Mouse (Mus musculus): ENCODE results near the gene Tmem121b.

- TF ChIP-seq POLR2A (IDR thresholded peaks at IDR 0.05; ENCODE audit: control insufficient read depth, low read depth, low read length), result no peak
- TF ChIP-seq CTCF (IDR thresholded peaks at IDR 0.05; ENCODE audit: control insufficient read depth, insufficient read depth, insufficient replicate concordance, low read depth, low read length), result no peak
Measured at GRCm38 (mm10) chr6:120492499-120493373, 871 bp downstream of the Tmem121b start.
